Mouse (Mus musculus) testis, adult 2 months (tissue): ENCODE results near the gene Ttll9. TPM values are rescaled to one million over a fixed set of nuclear protein-coding genes. Genes with fewer than 3 reads are reported as not detected.

Source experiments
- H3K27ac ChIP-seq: fragments of 200-500 bp; 2 replicates; pipeline ENCODE4 v1.5.1; 2012; ENCODE audit warnings: low read depth, low read length; ENCODE audit not compliant: control insufficient read depth, insufficient read depth
- H3K27me3 ChIP-seq: fragments of 200-500 bp; 2 replicates; pipeline ENCODE4 v1.6.1; 2012; ENCODE audit warnings: mild to moderate bottlenecking, low read length, moderate library complexity; ENCODE audit not compliant: control insufficient read depth, insufficient read depth
- H3K36me3 ChIP-seq: fragments of 200-500 bp; 2 replicates; pipeline ENCODE4 v1.6.1; 2012; ENCODE audit warnings: mild to moderate bottlenecking, low read length; ENCODE audit not compliant: control insufficient read depth, insufficient read depth
- H3K4me1 ChIP-seq: fragments of 200-500 bp; 2 replicates; pipeline ENCODE4 v1.6.1; 2012; ENCODE audit warnings: low read length; ENCODE audit not compliant: control insufficient read depth, insufficient read depth
- H3K4me3 ChIP-seq: fragments of 200-500 bp; 2 replicates; pipeline ENCODE4 v1.5.1; 2012; ENCODE audit warnings: low read depth, mild to moderate bottlenecking, low read length, moderate library complexity, mixed read lengths; ENCODE audit not compliant: control insufficient read depth
- CTCF ChIP-seq: fragments of 200-500 bp; IDR thresholded peaks from 2 replicates; pipeline ENCODE4 v1.5.1; 2012; ENCODE audit warnings: low read depth, mild to moderate bottlenecking, inconsistent platforms, low read length, moderate library complexity; ENCODE audit not compliant: control insufficient read depth, insufficient read depth, insufficient replicate concordance
- POLR2A ChIP-seq: fragments of 200-500 bp; IDR thresholded peaks from 2 replicates; pipeline ENCODE4 v1.6.1; 2012; ENCODE audit warnings: low read depth, mild to moderate bottlenecking, inconsistent platforms, low read length, moderate library complexity; ENCODE audit not compliant: control insufficient read depth
- polyA plus RNA-seq: library from polyadenylated mRNA; depleted of rRNA; stranded (reverse); fragments of >200 nt; gene quantifications from 2 replicates; pipeline ENCODE4 v1.2.3, GENCODE M21; 2012; rRNA removed

The Ttll9 gene
- polyA plus RNA-seq, 1 experiment: 203 TPM

DNA sequence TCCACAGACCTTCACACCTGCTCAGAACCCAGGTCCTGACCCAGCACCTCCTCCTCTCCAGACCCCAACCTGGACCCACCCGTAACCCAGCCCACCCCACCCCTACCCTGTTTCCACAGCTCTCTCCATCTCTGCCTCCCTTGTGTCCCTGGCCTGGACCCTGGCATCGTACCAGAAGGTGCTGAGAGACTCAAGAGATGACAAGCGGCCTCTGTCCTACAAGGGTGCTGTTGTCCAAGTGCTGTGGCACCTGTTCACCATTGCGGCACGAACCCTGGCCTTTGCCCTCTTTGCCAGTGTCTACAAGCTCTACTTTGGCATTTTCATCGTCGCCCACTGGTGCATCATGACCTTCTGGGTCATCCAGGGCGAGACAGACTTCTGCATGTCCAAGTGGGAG is 91.6 kb downstream of the Ttll9 start:
- Histone ChIP-seq H3K4me3 (no peak overlapping the region), H3K27me3 (no peaks in the 10 kb centered on the region), H3K36me3 (no peaks in the 10 kb centered on the region), H3K4me1 (peaks cover 3% of the 10 kb centered on the region), H3K27ac (no peak overlapping the region)
- no peak for TF ChIP-seq POLR2A
- TF ChIP-seq CTCF: no peak

DNA sequence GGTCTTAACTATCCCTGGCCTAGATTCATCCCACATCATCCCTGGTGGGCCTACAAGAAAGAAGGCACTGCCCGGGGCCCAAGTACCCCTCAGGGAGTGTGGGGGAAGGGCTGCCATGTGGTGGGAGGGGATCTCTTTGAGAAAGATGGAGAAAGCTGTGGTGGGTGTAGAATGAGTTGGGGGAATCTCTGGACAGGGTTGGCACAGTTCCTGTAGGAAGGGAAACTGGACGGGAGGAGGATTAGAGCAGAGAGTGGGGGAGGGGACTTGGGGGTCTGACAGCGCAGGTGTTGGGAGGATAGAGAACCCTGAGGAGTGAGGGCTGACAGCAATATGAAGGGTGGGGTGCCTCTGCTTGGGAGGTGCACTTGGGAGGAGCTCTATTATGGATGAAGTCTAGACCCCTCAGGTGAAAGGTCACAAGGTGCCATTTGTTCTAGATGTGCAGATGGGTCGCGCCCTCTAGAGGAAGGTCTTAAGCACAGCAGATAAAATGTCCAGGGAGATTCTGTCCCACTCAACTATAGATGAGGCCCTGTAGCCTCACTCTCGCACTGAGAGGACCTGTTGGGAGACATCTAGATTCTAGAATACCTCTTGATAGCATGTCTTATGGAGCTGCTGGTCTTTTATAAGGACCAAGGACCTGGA is 93.1 kb downstream of the Ttll9 start:
- Histone ChIP-seq H3K4me1 (peaks cover 6% of the 10 kb centered on the region), H3K4me3 (no peak overlapping the region), H3K36me3 (no peaks in the 10 kb centered on the region), H3K27ac (no peak overlapping the region), H3K27me3 (no peaks in the 10 kb centered on the region)
- TF ChIP-seq CTCF: 0 out of 2 replicates have a peak, but pooled peaks have one; percentile 8
- no peak for TF ChIP-seq POLR2A

Other genes starting within 250 kb of the Ttll9 start
- 5.5 and 12.8 TPM in 2 replicates for gene Id1, start 226.2 kb upstream of the Ttll9 start, polyA plus RNA-seq
- 0.32 and 0.85 TPM in 2 replicates for gene Cox4i2, start 208.3 kb upstream of the Ttll9 start, polyA plus RNA-seq
- gene Bcl2l1, start 130.8 kb upstream of the Ttll9 start, polyA plus RNA-seq: 74.9 and 80.8 TPM in 2 replicates
- gene Tpx2, start 114.5 kb upstream of the Ttll9 start, polyA plus RNA-seq: 8.2 and 9.0 TPM in 2 replicates
- gene Mylk2, start 51.1 kb upstream of the Ttll9 start, polyA plus RNA-seq: 0.04 TPM in 1 of 2 replicates, not detected in the other
- gene Foxs1, start 29.3 kb upstream of the Ttll9 start, polyA plus RNA-seq: 4.1 and 4.3 TPM in 2 replicates
- 151 and 166 TPM in 2 replicates for gene Dusp15, start 10.8 kb upstream of the Ttll9 start, polyA plus RNA-seq
- gene Pdrg1, start 52.9 kb downstream of the Ttll9 start, polyA plus RNA-seq: 20.7 and 22.0 TPM in 2 replicates
- gene Xkr7, start 69.4 kb downstream of the Ttll9 start, polyA plus RNA-seq: 1.1 and 1.2 TPM in 2 replicates
- 1.3 and 1.4 TPM in 2 replicates for gene Ccm2l, start 103.5 kb downstream of the Ttll9 start, polyA plus RNA-seq
- 0.17 and 0.37 TPM in 2 replicates for gene Hck, start 146.0 kb downstream of the Ttll9 start, polyA plus RNA-seq
- 52.5 and 52.7 TPM in 2 replicates for gene Tm9sf4, start 198.8 kb downstream of the Ttll9 start, polyA plus RNA-seq